Mouse (Mus musculus): ENCODE measurements around the gene Zfp513.
A peak's percentile ranks its signal among the peaks of the same experiment; 100 is the strongest.

Zfp513 gene

GRCm38 (mm10) chr5:31168630-31169029 lies 33.5 kb downstream of the Zfp513 start:
- DNase-seq (ENCODE audit: low spot score in 2 of 2) = no peak

- DNase-seq (ENCODE audit: low spot score in 2 of 2) = no peak
These were observed 37.2 kb downstream of the Zfp513 start for GRCm38 (mm10) chr5:31164878-31165277.

GRCm38 (mm10) chr5:31162462-31162861 lies 39.6 kb downstream of the Zfp513 start:
- DNase-seq (ENCODE audit: low spot score in 2 of 2) = no peak

- peak; percentile 74 to 80 for DNase-seq (ENCODE audit: low spot score in 2 of 2)
These were observed 48.0 kb downstream of the Zfp513 start, which contains the start of gene Mpv17 for GRCm38 (mm10) chr5:31154152-31154553. Gene Mpv17 (minus strand): TSS chr5:31154251.

- no peak for DNase-seq (ENCODE audit: low spot score in 2 of 2)
These were observed 48.5 kb downstream of the Zfp513 start for GRCm38 (mm10) chr5:31153516-31154151.

GRCm38 (mm10) chr5:31151746-31152145 lies 50.4 kb downstream of the Zfp513 start:
- DNase-seq (ENCODE audit: low spot score in 2 of 2) = peak; percentile 18 to 45

- no peak for DNase-seq (ENCODE audit: low spot score in 2 of 2)
These were observed 52.3 kb downstream of the Zfp513 start for GRCm38 (mm10) chr5:31149781-31150180.

Measured in urinary bladder, adult 18-20 months (tissue).